Mouse (Mus musculus): ENCODE data around the gene H1foo. TPM values are rescaled to one million over a fixed set of nuclear protein-coding genes. Genes with fewer than 3 reads are reported as not detected.

The H1foo gene
- total and polyA plus RNA-seq, 3 experiments = not detected

DNA sequence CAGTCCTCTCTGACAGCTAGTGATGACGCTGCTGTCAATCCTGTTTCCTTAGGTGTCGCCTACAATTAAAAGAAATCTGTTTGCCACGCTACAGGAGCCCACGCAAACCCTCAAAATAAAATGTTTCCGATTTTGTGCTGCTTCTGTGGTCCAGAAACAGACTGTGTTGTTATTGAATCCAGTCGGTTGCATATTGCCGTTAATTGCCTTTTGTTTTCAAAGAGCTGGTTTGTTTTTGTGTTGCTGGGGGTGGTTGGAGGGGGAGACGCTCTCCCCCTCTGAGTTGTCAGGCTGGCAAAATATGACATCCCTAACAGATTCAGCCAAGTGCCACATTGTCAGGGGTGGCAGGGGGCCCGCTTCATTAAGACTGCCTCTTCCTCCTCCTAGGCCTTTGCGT, 31.3 kb upstream of the H1foo start:
- Histone ChIP-seq H3K27me3 (ENCODE audit: control insufficient read depth in 1 of 2, insufficient read depth in 2 of 2, low read length in 2 of 2) (no peaks in the 10 kb centered on the region), H3K79me2 (ENCODE audit: control insufficient read depth, insufficient read depth, low read length, poor library complexity) (no peaks in the 10 kb centered on the region), H3K9me3 (replicated peaks; ENCODE audit: insufficient read depth, low read length) (no peaks in the 10 kb centered on the region), H3K4me3 (ENCODE audit: control insufficient read depth in 1 of 2, insufficient read depth in 1 of 2, low read depth in 2 of 2, low read length in 2 of 2) (no peak overlapping the region), H3K9ac (ENCODE audit: control insufficient read depth, low read depth, low read length, poor library complexity, severe bottlenecking) (no peak overlapping the region), H3K4me1 (ENCODE audit: control insufficient read depth in 1 of 2, insufficient read depth in 2 of 2, low read length in 2 of 2) (peaks cover 4 to 18% of the 10 kb centered on the region in 2 experiments), H3K27ac (ENCODE audit: control insufficient read depth, low read depth, low read length) (no peak overlapping the region), H3K36me3 (ENCODE audit: control insufficient read depth in 1 of 2, insufficient read depth in 2 of 2, low read length in 2 of 2) (peaks cover 0 to 10% of the 10 kb centered on the region in 2 experiments; a peak in 2 of 4 replicates)
- TF ChIP-seq UBTF (IDR thresholded peaks at IDR 0.05; ENCODE audit: borderline replicate concordance, insufficient read depth, low read depth, low read length) = no peak
- no peak for TF ChIP-seq TAL1 (IDR thresholded peaks at IDR 0.05; ENCODE audit: low read length)
- TF ChIP-seq MYB (IDR thresholded peaks at IDR 0.05; ENCODE audit: low read depth, low read length) = no peak
- no peak for TF ChIP-seq ZKSCAN1 (IDR thresholded peaks at IDR 0.05; ENCODE audit: low read depth, low read length)
- TF ChIP-seq MAFK (IDR thresholded peaks at IDR 0.05; ENCODE audit: borderline replicate concordance, low read depth, low read length) = no peak
- no peak for TF ChIP-seq NELFE (IDR thresholded peaks at IDR 0.05; ENCODE audit: low read depth, low read length)
- TF ChIP-seq POLR2A (IDR thresholded peaks at IDR 0.05; ENCODE audit: control insufficient read depth in 1 of 2, insufficient read depth in 1 of 2, low read depth in 1 of 2, low read length in 2 of 2, poor library complexity in 1 of 2) = no peak
- TF ChIP-seq BHLHE40 (IDR thresholded peaks at IDR 0.05; ENCODE audit: borderline replicate concordance, low read depth, low read length) = no peak
- no peak for TF ChIP-seq GABPA (IDR thresholded peaks at IDR 0.05; ENCODE audit: low read depth, low read length)
- no peak for TF ChIP-seq KAT2A (conservative IDR thresholded peaks at IDR 0.05; ENCODE audit: low read depth, low read length)
- no peak for TF ChIP-seq CTCF (IDR thresholded peaks at IDR 0.05 in 2 of 3, conservative IDR thresholded peaks at IDR 0.05 in 1 of 3; ENCODE audit: control insufficient read depth in 1 of 3, insufficient read depth in 1 of 3, low read depth in 2 of 3, low read length in 3 of 3, poor library complexity in 1 of 3, severe bottlenecking in 1 of 3)
- TF ChIP-seq POLR2AphosphoS5 (IDR thresholded peaks at IDR 0.05; ENCODE audit: borderline replicate concordance, low read depth, low read length) = no peak
- TF ChIP-seq ETS1 (IDR thresholded peaks at IDR 0.05; ENCODE audit: low read depth, low read length) = no peak
- TF ChIP-seq ZMIZ1 (IDR thresholded peaks at IDR 0.05; ENCODE audit: low read depth, low read length) = no peak
- TF ChIP-seq HCFC1 (IDR thresholded peaks at IDR 0.05; ENCODE audit: low read depth, low read length) = no peak
- DNase-seq (ENCODE audit: low read depth, low spot score) = no peak

DNA sequence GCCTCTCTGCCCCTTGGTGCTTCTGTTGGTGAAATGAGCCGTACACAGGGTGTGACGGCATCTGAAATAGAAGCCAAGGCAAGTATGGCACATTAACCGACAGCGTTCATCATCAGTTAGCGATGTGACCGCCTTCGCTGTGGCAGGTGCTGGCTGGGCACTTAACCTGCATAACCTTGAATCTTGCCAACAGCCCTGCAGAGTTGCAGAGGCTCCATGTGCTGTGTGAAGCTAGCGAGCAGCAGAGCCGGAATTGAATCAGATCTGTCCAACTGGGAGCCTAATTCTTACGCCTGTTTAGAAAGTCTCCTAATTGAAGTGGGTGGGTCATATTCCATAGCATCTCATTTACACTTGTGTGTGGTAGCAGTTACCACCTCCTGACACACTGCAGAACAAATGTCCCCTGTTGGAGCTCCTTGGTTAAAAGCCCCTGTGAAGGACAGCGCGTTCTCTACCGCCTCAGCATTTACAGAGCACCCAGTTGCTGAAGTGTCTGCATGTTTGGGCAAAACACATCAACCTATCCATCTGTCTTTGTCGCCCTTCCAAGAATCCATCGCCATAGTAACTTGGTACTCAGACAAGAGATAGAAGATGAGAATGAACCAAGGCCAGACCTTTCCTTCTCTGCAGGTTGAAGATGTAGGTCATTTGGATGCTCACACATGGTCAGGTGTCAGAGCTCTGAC, 30.1 kb upstream of the H1foo start:
- Histone ChIP-seq H3K27me3 (ENCODE audit: control insufficient read depth in 1 of 2, insufficient read depth in 2 of 2, low read length in 2 of 2) (no peaks in the 10 kb centered on the region), H3K27ac (ENCODE audit: control insufficient read depth, low read depth, low read length) (no peak overlapping the region), H3K4me3 (ENCODE audit: control insufficient read depth in 1 of 2, insufficient read depth in 1 of 2, low read depth in 2 of 2, low read length in 2 of 2) (no peak overlapping the region), H3K9me3 (replicated peaks; ENCODE audit: insufficient read depth, low read length) (no peaks in the 10 kb centered on the region), H3K9ac (ENCODE audit: control insufficient read depth, low read depth, low read length, poor library complexity, severe bottlenecking) (no peak overlapping the region), H3K4me1 (ENCODE audit: control insufficient read depth in 1 of 2, insufficient read depth in 2 of 2, low read length in 2 of 2) (peaks cover 0 to 9% of the 10 kb centered on the region in 2 experiments; a peak in 2 of 4 replicates), H3K79me2 (ENCODE audit: control insufficient read depth, insufficient read depth, low read length, poor library complexity) (no peaks in the 10 kb centered on the region), H3K36me3 (ENCODE audit: control insufficient read depth in 1 of 2, insufficient read depth in 2 of 2, low read length in 2 of 2) (peaks cover 0 to 2% of the 10 kb centered on the region in 2 experiments; a peak in 2 of 4 replicates)
- no peak for DNase-seq (ENCODE audit: low read depth, low spot score)
- TF ChIP-seq POLR2A (IDR thresholded peaks at IDR 0.05; ENCODE audit: control insufficient read depth in 1 of 2, insufficient read depth in 1 of 2, low read depth in 1 of 2, low read length in 2 of 2, poor library complexity in 1 of 2) = no peak
- no peak for TF ChIP-seq JUND (IDR thresholded peaks at IDR 0.05; ENCODE audit: low read depth, low read length)
- no peak for TF ChIP-seq ZC3H11A (IDR thresholded peaks at IDR 0.05; ENCODE audit: low read depth, low read length)
- no peak for TF ChIP-seq RCOR1 (IDR thresholded peaks at IDR 0.05; ENCODE audit: low read depth, low read length)
- no peak for TF ChIP-seq MAZ (IDR thresholded peaks at IDR 0.05; ENCODE audit: low read depth, low read length)
- TF ChIP-seq TBP (IDR thresholded peaks at IDR 0.05; ENCODE audit: low read depth, low read length) = no peak
